Mouse (Mus musculus) liver, adult 2 months (tissue): ENCODE measurements around the gene Sf3b4.

Experiments
- CTCF ChIP-seq: fragments of 200-500 bp; IDR thresholded peaks from 2 replicates; pipeline ENCODE4 v1.5.1; 2011; ENCODE audit warnings: low read depth, low read length, control low read depth
- POLR2A ChIP-seq: fragments of 200-500 bp; IDR thresholded peaks from 2 replicates; pipeline ENCODE4 v1.6.1; 2011; ENCODE audit warnings: low read length, control low read depth; ENCODE audit not compliant: insufficient read depth; ENCODE audit errors: extremely low read depth

- TF ChIP-seq CTCF (no peak), POLR2A (no peak)
Measured at GRCm38 (mm10) chr3:96182382-96182776, 10.2 kb downstream of the Sf3b4 start.
